Mouse (Mus musculus): ENCODE data around the gene Vmn1r152. TPM values are rescaled to one million over a fixed set of nuclear protein-coding genes. Genes with fewer than 3 reads are reported as not detected.

The Vmn1r152 gene
- polyA plus RNA-seq (2012; rRNA removed), result not detected in 2 replicates

DNA sequence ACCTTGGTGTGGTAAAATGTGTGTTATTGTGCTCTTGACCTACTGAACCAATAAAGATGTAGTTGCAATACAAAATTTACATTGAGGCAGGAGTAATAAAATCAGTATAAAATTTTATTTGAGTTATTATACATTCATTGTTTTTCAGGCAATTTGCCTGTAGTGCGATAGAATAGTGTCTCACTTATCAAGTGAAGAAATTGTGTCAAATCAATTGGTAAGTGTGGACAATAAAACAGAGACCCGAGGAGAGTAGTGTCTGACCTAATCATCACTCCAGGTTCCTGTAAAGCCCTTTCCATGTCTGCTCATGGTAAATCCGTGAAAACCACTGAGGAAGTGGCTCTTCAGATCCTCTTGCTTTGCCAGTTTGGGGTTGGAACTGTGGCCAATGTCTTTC, at the start of gene Vmn1r152:
Gene Vmn1r152, plus strand, starts transcription at position 301 of the 400 bp plus-strand sequence.

DNA sequence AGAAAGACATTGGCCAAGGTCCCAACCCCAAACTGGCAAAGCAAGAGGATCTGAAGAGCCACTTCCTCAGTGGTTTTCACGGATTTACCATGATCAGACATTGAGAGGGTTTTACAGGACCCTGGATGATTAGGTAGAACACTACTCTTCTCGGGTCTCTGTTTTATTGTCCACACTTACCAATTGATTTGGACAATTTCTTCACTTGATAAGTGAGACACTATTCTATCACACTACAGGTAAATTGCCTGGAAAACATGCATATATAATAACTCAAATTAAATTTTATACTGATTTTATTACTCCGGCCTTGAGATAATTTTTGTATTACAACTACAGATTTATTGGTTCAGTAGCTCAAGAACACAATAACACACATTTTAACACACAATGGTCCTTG, 23.2 kb upstream of the Vmn1r152 start, which contains the start of gene Vmn1r151:
Gene Vmn1r151, minus strand, starts transcription at position 101 of the 400 bp plus-strand sequence.

DNA sequence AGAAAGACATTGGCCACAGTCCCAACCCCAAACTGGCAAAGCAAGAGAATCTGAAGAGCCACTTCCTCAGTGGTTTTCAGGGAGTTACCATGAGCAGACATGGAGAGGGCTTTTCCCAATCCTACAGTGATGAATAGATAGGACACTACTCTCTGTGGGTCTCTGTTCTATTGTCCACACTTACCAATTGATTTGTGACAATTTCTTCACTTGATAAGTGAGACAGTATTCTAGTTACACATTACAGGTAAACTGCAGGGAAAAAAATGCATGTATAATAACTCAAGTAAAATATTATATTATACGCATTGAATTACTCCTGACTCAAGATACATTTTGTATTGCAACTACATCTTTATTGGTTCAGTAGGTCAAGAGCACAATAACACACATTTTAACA, 12.0 kb downstream of the Vmn1r152 start, which contains the start of gene Gm8677:
Gene Gm8677, minus strand, starts transcription at position 101 of the 400 bp plus-strand sequence.

DNA sequence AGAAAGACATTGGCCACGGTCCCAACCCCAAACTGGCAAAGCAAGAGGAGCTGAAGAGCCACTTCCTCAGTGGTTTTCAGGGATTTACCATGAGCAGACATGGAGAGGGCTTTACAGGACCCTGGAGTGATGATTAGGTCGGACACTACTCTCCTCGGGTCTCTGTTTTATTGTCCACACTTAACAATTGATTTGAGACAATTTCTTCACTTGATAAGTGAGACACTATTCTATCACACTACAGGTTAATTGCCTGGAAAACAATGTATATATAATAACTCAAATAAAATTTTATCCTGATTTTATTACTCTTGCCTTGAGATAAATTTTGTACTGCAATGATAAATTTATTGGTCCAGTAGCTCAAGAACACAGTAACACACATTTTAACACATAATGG, 42.5 kb downstream of the Vmn1r152 start, which contains the start of gene Gm4201:
Gene Gm4201, minus strand, starts transcription at position 101 of the 400 bp plus-strand sequence.

Other genes with a start within 250 kb of the Vmn1r152 start
- gene Gm4187, start 193.2 kb upstream of the Vmn1r152 start, polyA plus RNA-seq (2012; rRNA removed), result not detected in 2 replicates
- not detected in 2 replicates for gene Gm8660, start 151.9 kb upstream of the Vmn1r152 start, polyA plus RNA-seq (2012; rRNA removed)
- not detected in 2 replicates for gene Vmn1r148, start 109.4 kb upstream of the Vmn1r152 start, polyA plus RNA-seq (2012; rRNA removed)
- gene Vmn1r149, start 84.7 kb upstream of the Vmn1r152 start, polyA plus RNA-seq (2012; rRNA removed), result not detected in 2 replicates
- not detected in 2 replicates for gene Gm10665, start 58.9 kb upstream of the Vmn1r152 start, polyA plus RNA-seq (2012; rRNA removed)
- gene Vmn1r151, start 23.3 kb upstream of the Vmn1r152 start, polyA plus RNA-seq (2012; rRNA removed), result not detected in 2 replicates
- gene Gm8677, start 11.9 kb downstream of the Vmn1r152 start, polyA plus RNA-seq (2012; rRNA removed), result not detected in 2 replicates
- not detected in 2 replicates for gene Gm4201, start 42.4 kb downstream of the Vmn1r152 start, polyA plus RNA-seq (2012; rRNA removed)
- gene Gm4565, start 65.2 kb downstream of the Vmn1r152 start, polyA plus RNA-seq (2012; rRNA removed), result not detected in 2 replicates
- not detected in 2 replicates for gene Vmn1r155, start 135.1 kb downstream of the Vmn1r152 start, polyA plus RNA-seq (2012; rRNA removed)
- gene Gm8693, start 169.3 kb downstream of the Vmn1r152 start, polyA plus RNA-seq (2012; rRNA removed), result not detected in 2 replicates
- gene Gm4567, start 196.7 kb downstream of the Vmn1r152 start, polyA plus RNA-seq (2012; rRNA removed), result not detected in 2 replicates
- not detected in 2 replicates for gene Vmn1r157, start 238.7 kb downstream of the Vmn1r152 start, polyA plus RNA-seq (2012; rRNA removed)